Mouse (Mus musculus): Measurements from ENCODE around the gene Dclk1. TPM values are rescaled to one million over a fixed set of nuclear protein-coding genes. Genes with fewer than 3 reads are reported as not detected.

Dclk1 gene
- polyA plus RNA-seq, 1 experiment = not detected

- TF ChIP-seq GATA1 (IDR thresholded peaks at IDR 0.05; ENCODE audit: low read length) = no peak
- no peak for TF ChIP-seq TAL1 (IDR thresholded peaks at IDR 0.05; ENCODE audit: low read length)
- Histone ChIP-seq H3K27me3 (ENCODE audit: control insufficient read depth) (no peaks in the 10 kb centered on the region), H3K36me3 (ENCODE audit: control insufficient read depth) (no peaks in the 10 kb centered on the region), H3K4me1 (ENCODE audit: control insufficient read depth) (no peaks in the 10 kb centered on the region), H3K4me3 (replicated peaks) (no peak overlapping the region), H3K9me3 (ENCODE audit: control insufficient read depth, low read length) (peaks cover 5% of the 10 kb centered on the region)
Measured at GRCm38 (mm10) chr3:55331694-55332093, 89.5 kb downstream of the Dclk1 start.

GRCm38 (mm10) chr3:55333511-55333910 lies 91.3 kb downstream of the Dclk1 start:
- Histone ChIP-seq H3K9me3 (ENCODE audit: control insufficient read depth, low read length) (peaks cover 5% of the 10 kb centered on the region), H3K4me1 (ENCODE audit: control insufficient read depth) (no peaks in the 10 kb centered on the region), H3K27me3 (ENCODE audit: control insufficient read depth) (no peaks in the 10 kb centered on the region), H3K36me3 (ENCODE audit: control insufficient read depth) (no peaks in the 10 kb centered on the region), H3K4me3 (replicated peaks) (no peak overlapping the region)
- TF ChIP-seq TAL1 (IDR thresholded peaks at IDR 0.05; ENCODE audit: low read length) (no peak), GATA1 (IDR thresholded peaks at IDR 0.05; ENCODE audit: low read length) (no peak)

GRCm38 (mm10) chr3:55336895-55337294 lies 94.7 kb downstream of the Dclk1 start:
- no peaks in the 10 kb centered on the region for H3K4me1 ChIP-seq (ENCODE audit: control insufficient read depth)
- H3K9me3 ChIP-seq (ENCODE audit: control insufficient read depth, low read length) = no peaks in the 10 kb centered on the region; the same call in 1 of the 2 replicates
- TF ChIP-seq TAL1 (IDR thresholded peaks at IDR 0.05; ENCODE audit: low read length) (no peak), GATA1 (IDR thresholded peaks at IDR 0.05; ENCODE audit: low read length) (no peak)
- no peaks in the 10 kb centered on the region for H3K36me3 ChIP-seq (ENCODE audit: control insufficient read depth)
- no peaks in the 10 kb centered on the region for H3K27me3 ChIP-seq (ENCODE audit: control insufficient read depth)
- no peak overlapping the region for H3K4me3 ChIP-seq (replicated peaks)

- Histone ChIP-seq H3K27me3 (ENCODE audit: control insufficient read depth) (no peaks in the 10 kb centered on the region), H3K9me3 (ENCODE audit: control insufficient read depth, low read length) (no peaks in the 10 kb centered on the region), H3K36me3 (ENCODE audit: control insufficient read depth) (no peaks in the 10 kb centered on the region), H3K4me3 (replicated peaks) (no peak overlapping the region), H3K4me1 (ENCODE audit: control insufficient read depth) (no peaks in the 10 kb centered on the region)
- TF ChIP-seq TAL1 (IDR thresholded peaks at IDR 0.05; ENCODE audit: low read length) = no peak
- no peak for TF ChIP-seq GATA1 (IDR thresholded peaks at IDR 0.05; ENCODE audit: low read length)
Measured at GRCm38 (mm10) chr3:55337671-55338070, 95.5 kb downstream of the Dclk1 start.

GRCm38 (mm10) chr3:55342445-55342844 lies 100.3 kb downstream of the Dclk1 start:
- Histone ChIP-seq H3K4me1 (ENCODE audit: control insufficient read depth) (no peaks in the 10 kb centered on the region), H3K4me3 (replicated peaks) (no peak overlapping the region), H3K27me3 (ENCODE audit: control insufficient read depth) (no peaks in the 10 kb centered on the region), H3K36me3 (ENCODE audit: control insufficient read depth) (no peaks in the 10 kb centered on the region), H3K9me3 (ENCODE audit: control insufficient read depth, low read length) (no peaks in the 10 kb centered on the region)
- TF ChIP-seq GATA1 (IDR thresholded peaks at IDR 0.05; ENCODE audit: low read length) = no peak
- TF ChIP-seq TAL1 (IDR thresholded peaks at IDR 0.05; ENCODE audit: low read length) = no peak

GRCm38 (mm10) chr3:55347371-55348025 lies 105.3 kb downstream of the Dclk1 start:
- Histone ChIP-seq H3K4me1 (ENCODE audit: control insufficient read depth) (no peaks in the 10 kb centered on the region), H3K9me3 (ENCODE audit: control insufficient read depth, low read length) (no peaks in the 10 kb centered on the region), H3K4me3 (replicated peaks) (no peak overlapping the region), H3K36me3 (ENCODE audit: control insufficient read depth) (no peaks in the 10 kb centered on the region), H3K27me3 (ENCODE audit: control insufficient read depth) (no peaks in the 10 kb centered on the region)
- no peak for TF ChIP-seq GATA1 (IDR thresholded peaks at IDR 0.05; ENCODE audit: low read length)
- TF ChIP-seq TAL1 (IDR thresholded peaks at IDR 0.05; ENCODE audit: low read length) = no peak

- H3K36me3 ChIP-seq (ENCODE audit: control insufficient read depth) = no peaks in the 10 kb centered on the region
- no peak for TF ChIP-seq TAL1 (IDR thresholded peaks at IDR 0.05; ENCODE audit: low read length)
- no peak for TF ChIP-seq GATA1 (IDR thresholded peaks at IDR 0.05; ENCODE audit: low read length)
- H3K4me3 ChIP-seq (replicated peaks) = no peak overlapping the region
- no peaks in the 10 kb centered on the region for H3K4me1 ChIP-seq (ENCODE audit: control insufficient read depth)
- H3K9me3 ChIP-seq (ENCODE audit: control insufficient read depth, low read length) = no peaks in the 10 kb centered on the region
- H3K27me3 ChIP-seq (ENCODE audit: control insufficient read depth) = no peaks in the 10 kb centered on the region
Measured at GRCm38 (mm10) chr3:55348026-55348390, 105.8 kb downstream of the Dclk1 start.

- TF ChIP-seq GATA1 (IDR thresholded peaks at IDR 0.05; ENCODE audit: low read length) (no peak), TAL1 (IDR thresholded peaks at IDR 0.05; ENCODE audit: low read length) (no peak)
- Histone ChIP-seq H3K27me3 (ENCODE audit: control insufficient read depth) (no peaks in the 10 kb centered on the region), H3K4me3 (replicated peaks) (no peak overlapping the region), H3K36me3 (ENCODE audit: control insufficient read depth) (no peaks in the 10 kb centered on the region), H3K9me3 (ENCODE audit: control insufficient read depth, low read length) (no peaks in the 10 kb centered on the region), H3K4me1 (ENCODE audit: control insufficient read depth) (no peaks in the 10 kb centered on the region)
Measured at GRCm38 (mm10) chr3:55350194-55350593, 108.0 kb downstream of the Dclk1 start.

GRCm38 (mm10) chr3:55351281-55352052 lies 109.3 kb downstream of the Dclk1 start:
- Histone ChIP-seq H3K27me3 (ENCODE audit: control insufficient read depth) (no peaks in the 10 kb centered on the region), H3K4me1 (ENCODE audit: control insufficient read depth) (no peaks in the 10 kb centered on the region), H3K36me3 (ENCODE audit: control insufficient read depth) (no peaks in the 10 kb centered on the region), H3K4me3 (replicated peaks) (no peak overlapping the region), H3K9me3 (ENCODE audit: control insufficient read depth, low read length) (no peaks in the 10 kb centered on the region)
- TF ChIP-seq TAL1 (IDR thresholded peaks at IDR 0.05; ENCODE audit: low read length) (no peak), GATA1 (IDR thresholded peaks at IDR 0.05; ENCODE audit: low read length) (no peak)

All from erythroblast, embryonic 14.5 days (primary cell).